ENCODE assay signal across 10 mouse cellular contexts in genomic region chr2:153242156-153242555, GRCm38 (mm10). TPM values are rescaled to one million over a fixed set of nuclear protein-coding genes. Genes with fewer than 3 reads are reported as not detected.
DNase-seq lines count a peak whose midpoint lies in the region; ATAC-seq and TF ChIP-seq lines count a peak whose summit lies in the region.
"Had no signal": no experiment of that assay in that cellular context is flagged by ENCODE, and none has a peak within 500 bp of the region (broad histone marks: within the 10 kb centered on the region; RNA-seq: fewer than 3 reads in every experiment).

No protein-coding gene starts in this region.

- TF ChIP-seq POLR2A in MEL (IDR thresholded peaks at IDR 0.05; ENCODE audit: control insufficient read depth in 1 of 2, insufficient read depth in 1 of 2, low read depth in 1 of 2, low read length in 2 of 2, poor library complexity in 1 of 2), result no peak

- TF ChIP-seq RAD21 in MEL (IDR thresholded peaks at IDR 0.05; ENCODE audit: low read depth, low read length), result no peak

- peak overlapping the region; percentile 95 for H3K4me2 ChIP-seq in heart, embryonic 13.5 days
- H3K4me2 ChIP-seq in forebrain, postnatal 0 days (ENCODE audit: low read depth), result peak overlapping the region; percentile 81
- H3K4me2 ChIP-seq in midbrain, embryonic 11.5 days, result peak overlapping the region; percentile 95

- peaks cover 40% of the 10 kb centered on the region for H3K4me1 ChIP-seq in heart, embryonic 13.5 days
- peaks cover 14 to 18% of the 10 kb centered on the region in 2 experiments for H3K4me1 ChIP-seq in MEL (ENCODE audit: control insufficient read depth in 1 of 2, insufficient read depth in 2 of 2, low read length in 2 of 2)
- H3K4me1 ChIP-seq in forebrain, postnatal 0 days (ENCODE audit: insufficient read depth), result peaks cover 10% of the 10 kb centered on the region
- H3K4me1 ChIP-seq in midbrain, embryonic 11.5 days (ENCODE audit: control insufficient read depth, insufficient read depth, low read length), result peaks cover 22% of the 10 kb centered on the region

- peak overlapping the region; percentile 99 for H3K9ac ChIP-seq in heart, embryonic 13.5 days
- H3K9ac ChIP-seq in MEL (ENCODE audit: control insufficient read depth, low read depth, low read length, poor library complexity, severe bottlenecking), result peak overlapping the region; percentile 98
- H3K9ac ChIP-seq in forebrain, postnatal 0 days, result peak overlapping the region; percentile 93
- peak overlapping the region; percentile 99 for H3K9ac ChIP-seq in midbrain, embryonic 11.5 days (ENCODE audit: low read length)

- TF ChIP-seq EP300 in MEL (IDR thresholded peaks at IDR 0.05; ENCODE audit: low read depth in 1 of 2, low read length in 2 of 2), result no peak; a peak in 1 of 4 replicates

- peaks cover 38% of the 10 kb centered on the region for H3K36me3 ChIP-seq in heart, embryonic 13.5 days
- peaks cover 6 to 32% of the 10 kb centered on the region in 2 experiments for H3K36me3 ChIP-seq in MEL (ENCODE audit: control insufficient read depth in 1 of 2, insufficient read depth in 2 of 2, low read length in 2 of 2)
- H3K36me3 ChIP-seq in forebrain, postnatal 0 days (ENCODE audit: insufficient read depth), result peaks cover 3% of the 10 kb centered on the region; the same call in 1 of the 2 replicates
- H3K36me3 ChIP-seq in midbrain, embryonic 11.5 days (ENCODE audit: control insufficient read depth, insufficient read depth, low read length), result peaks cover 4% of the 10 kb centered on the region; the same call in 1 of the 2 replicates

- no peak for TF ChIP-seq CTCF in MEL (IDR thresholded peaks at IDR 0.05 in 2 of 3, conservative IDR thresholded peaks at IDR 0.05 in 1 of 3; ENCODE audit: control insufficient read depth in 1 of 3, insufficient read depth in 1 of 3, low read depth in 2 of 3, low read length in 3 of 3, poor library complexity in 1 of 3, severe bottlenecking in 1 of 3)
- no peak for TF ChIP-seq CTCF in forebrain, postnatal 0 days (IDR thresholded peaks at IDR 0.05; ENCODE audit: low read depth)

- H3K27ac ChIP-seq in heart, embryonic 13.5 days (replicated peaks), result no peak overlapping the region
- H3K27ac ChIP-seq in MEL (ENCODE audit: control insufficient read depth, low read depth, low read length), result peak overlapping the region; percentile 93
- no peak overlapping the region for H3K27ac ChIP-seq in forebrain, postnatal 0 days (ENCODE audit: low read depth, low read length)
- H3K27ac ChIP-seq in midbrain, embryonic 11.5 days (ENCODE audit: low read depth, low read length), result no peak overlapping the region

- no peak for ATAC-seq in heart, embryonic 13.5 days (ENCODE audit: extremely low read depth, insufficient number of reproducible peaks, low FRiP score, low TSS enrichment)
- no peak for ATAC-seq in forebrain, postnatal 0 days
- ATAC-seq in midbrain, embryonic 11.5 days (ENCODE audit: low FRiP score), result no peak

- WGBS in heart, embryonic 13.5 days, result 62% methylated on average over 6 of the region's 6 CpGs
- WGBS in forebrain, postnatal 0 days, result 67% methylated on average over 6 of the region's 6 CpGs
- 73% methylated on average over 6 of the region's 6 CpGs for WGBS in midbrain, embryonic 11.5 days

- no peak for DNase-seq in heart, adult 9 months (ENCODE audit: low spot score in 2 of 2)
- no peak for DNase-seq in MEL (ENCODE audit: low read depth, low spot score)
- no peak for DNase-seq in forebrain, postnatal 0 days
- peak; percentile 86 for DNase-seq in midbrain, embryonic 11.5 days (ENCODE audit: low spot score, missing footprints)
- no peak for DNase-seq in cerebellum, adult 11-12 months
- no peak for DNase-seq in thymus, postnatal 25 days
- no peak for DNase-seq in cerebellum, postnatal 10 days
- DNase-seq: kidney, adult 9 months; right cerebral cortex, postnatal 4 days had no signal

- peaks cover 46% of the 10 kb centered on the region for H3K79me2 ChIP-seq in MEL (ENCODE audit: control insufficient read depth, insufficient read depth, low read length, poor library complexity)

- H3K9me3 ChIP-seq in heart, embryonic 13.5 days, result no peaks in the 10 kb centered on the region
- no peaks in the 10 kb centered on the region for H3K9me3 ChIP-seq in MEL (replicated peaks; ENCODE audit: insufficient read depth, low read length)
- no peaks in the 10 kb centered on the region for H3K9me3 ChIP-seq in forebrain, postnatal 0 days (ENCODE audit: low read length)
- H3K9me3 ChIP-seq in midbrain, embryonic 11.5 days (ENCODE audit: control insufficient read depth, low read length), result no peaks in the 10 kb centered on the region

- H3K4me3 ChIP-seq in heart, embryonic 13.5 days, result peak overlapping the region; percentile 98
- peak overlapping the region; percentile 85 to 94 for H3K4me3 ChIP-seq in MEL (ENCODE audit: control insufficient read depth in 1 of 2, insufficient read depth in 1 of 2, low read depth in 2 of 2, low read length in 2 of 2)
- H3K4me3 ChIP-seq in forebrain, postnatal 0 days (ENCODE audit: low read depth, low read length), result peak overlapping the region; percentile 89
- H3K4me3 ChIP-seq in midbrain, embryonic 11.5 days (ENCODE audit: low read depth, low read length), result peak overlapping the region; percentile 98

- no peaks in the 10 kb centered on the region for H3K27me3 ChIP-seq in heart, embryonic 13.5 days (replicated peaks)
- no peaks in the 10 kb centered on the region for H3K27me3 ChIP-seq in MEL (ENCODE audit: control insufficient read depth in 1 of 2, insufficient read depth in 2 of 2, low read length in 2 of 2)
- no peaks in the 10 kb centered on the region for H3K27me3 ChIP-seq in forebrain, postnatal 0 days (ENCODE audit: insufficient read depth, low read length)
- H3K27me3 ChIP-seq in midbrain, embryonic 11.5 days (ENCODE audit: control insufficient read depth, insufficient read depth, low read length), result no peaks in the 10 kb centered on the region

TF ChIP-seq in MEL, 35 proteins besides CTCF, POLR2A, EP300 and RAD21:
- TF ChIP-seq TCF12 (IDR thresholded peaks at IDR 0.05; ENCODE audit: low read depth, low read length) (no peak), MYB (IDR thresholded peaks at IDR 0.05; ENCODE audit: low read depth, low read length) (no peak), MEF2A (IDR thresholded peaks at IDR 0.05; ENCODE audit: extremely low read depth, insufficient replicate concordance, low read depth, low read length, poor library complexity, severe bottlenecking) (no peak), HCFC1 (IDR thresholded peaks at IDR 0.05; ENCODE audit: low read depth, low read length) (no peak), ZKSCAN1 (IDR thresholded peaks at IDR 0.05; ENCODE audit: low read depth, low read length) (no peak), RCOR1 (IDR thresholded peaks at IDR 0.05; ENCODE audit: low read depth, low read length) (no peak), POLR2AphosphoS2 (IDR thresholded peaks at IDR 0.05; ENCODE audit: low read length) (no peak), TAL1 (IDR thresholded peaks at IDR 0.05; ENCODE audit: low read length) (no peak)

RNA-seq across cellular contexts. Expression of gene Pofut1, which starts 0.8 kb away (rescaled TPM):
- 4.6 and 4.8 TPM in 2 replicates for polyA plus RNA-seq in heart, embryonic 13.5 days (2015; fragmentation: Nextera tagmentation; extraction: Ambion mirVana)
- total RNA-seq in MEL (2012; rRNA removed), result 20.2 and 20.5 TPM in 2 replicates
- 10 to 100 TPM in 1 of 2 experiments, not detected in 1; 28.7 TPM for polyA plus RNA-seq in MEL (2012; ENCODE audit: insufficient read depth in 1 of 2, insufficient read length in 2 of 2, low read depth in 1 of 2, low replicate concordance in 2 of 2, missing spikeins in 1 of 2)
- total RNA-seq in forebrain, postnatal 0 days (2014; rRNA removed), result 16.0 and 22.9 TPM in 2 replicates
- polyA plus RNA-seq in forebrain, postnatal 0 days (2015; fragmentation: Nextera tagmentation; extraction: Ambion mirVana), result 1.5 and 3.4 TPM in 2 replicates
- 6.4 and 7.2 TPM in 2 replicates for polyA plus RNA-seq in midbrain, embryonic 11.5 days (2014; fragmentation: Nextera tagmentation; extraction: Ambion mirVana)

RNA-seq across cellular contexts. Expression of gene Plagl2, which starts 0.9 kb away (rescaled TPM):
- polyA plus RNA-seq in heart, embryonic 13.5 days (2015; fragmentation: Nextera tagmentation; extraction: Ambion mirVana), result 12.2 and 12.5 TPM in 2 replicates
- 5.9 and 6.0 TPM in 2 replicates for total RNA-seq in MEL (2012; rRNA removed)
- 10 to 100 TPM in 1 of 2 experiments, not detected in 1; 34.4 TPM for polyA plus RNA-seq in MEL (2012; ENCODE audit: insufficient read depth in 1 of 2, insufficient read length in 2 of 2, low read depth in 1 of 2, low replicate concordance in 2 of 2, missing spikeins in 1 of 2)
- total RNA-seq in forebrain, postnatal 0 days (2014; rRNA removed), result 3.7 and 5.1 TPM in 2 replicates
- polyA plus RNA-seq in forebrain, postnatal 0 days (2015; fragmentation: Nextera tagmentation; extraction: Ambion mirVana), result 2.1 and 2.5 TPM in 2 replicates
- 31.5 and 35.3 TPM in 2 replicates for polyA plus RNA-seq in midbrain, embryonic 11.5 days (2014; fragmentation: Nextera tagmentation; extraction: Ambion mirVana)

RNA-seq across cellular contexts. Expression of gene Tspyl3, which starts 16.9 kb away (rescaled TPM):
- polyA plus RNA-seq in heart, embryonic 13.5 days (2015; fragmentation: Nextera tagmentation; extraction: Ambion mirVana), result 5.7 and 7.3 TPM in 2 replicates
- total RNA-seq in MEL (2012; rRNA removed), result 4.0 and 4.3 TPM in 2 replicates
- 10 to 100 TPM in 1 of 2 experiments, 1 to 10 TPM in 1; 9.8 to 47.3 TPM for polyA plus RNA-seq in MEL (2012; ENCODE audit: insufficient read depth in 1 of 2, insufficient read length in 2 of 2, low read depth in 1 of 2, low replicate concordance in 2 of 2, missing spikeins in 1 of 2)
- total RNA-seq in forebrain, postnatal 0 days (2014; rRNA removed), result 23.6 and 28.8 TPM in 2 replicates
- polyA plus RNA-seq in forebrain, postnatal 0 days (2015; fragmentation: Nextera tagmentation; extraction: Ambion mirVana), result 44.3 and 52.2 TPM in 2 replicates
- 6.2 and 6.6 TPM in 2 replicates for polyA plus RNA-seq in midbrain, embryonic 11.5 days (2014; fragmentation: Nextera tagmentation; extraction: Ambion mirVana)

RNA-seq across cellular contexts. Expression of gene Kif3b, which starts 49.1 kb away (rescaled TPM):
- 4.0 and 4.8 TPM in 2 replicates for polyA plus RNA-seq in heart, embryonic 13.5 days (2015; fragmentation: Nextera tagmentation; extraction: Ambion mirVana)
- 10.0 and 11.0 TPM in 2 replicates for total RNA-seq in MEL (2012; rRNA removed)
- 10 to 100 TPM; 17.9 to 34.2 TPM for polyA plus RNA-seq in MEL (2012; ENCODE audit: insufficient read depth in 1 of 2, insufficient read length in 2 of 2, low read depth in 1 of 2, low replicate concordance in 2 of 2, missing spikeins in 1 of 2)
- total RNA-seq in forebrain, postnatal 0 days (2014; rRNA removed), result 56.6 and 62.5 TPM in 2 replicates
- 17.4 and 20.6 TPM in 2 replicates for polyA plus RNA-seq in forebrain, postnatal 0 days (2015; fragmentation: Nextera tagmentation; extraction: Ambion mirVana)
- 7.5 and 9.4 TPM in 2 replicates for polyA plus RNA-seq in midbrain, embryonic 11.5 days (2014; fragmentation: Nextera tagmentation; extraction: Ambion mirVana)
